Mouse (Mus musculus): Measurements from ENCODE around the gene Cep295nl. TPM values are rescaled to one million over a fixed set of nuclear protein-coding genes. Genes with fewer than 3 reads are reported as not detected.
A peak's percentile ranks its signal among the peaks of the same experiment; 100 is the strongest.
"Not testable (repeated sequence)": the region's sequence is repeated elsewhere in the genome, so short reads cannot be mapped to it uniquely, and the experiment has no call there.

The Cep295nl gene
- total RNA-seq (2021) = 1 to 10 TPM; 1.2 to 2.7 TPM
- long read RNA-seq, experiment 1 = 0 reads
- long read RNA-seq, experiment 2 = 0 reads

DNA sequence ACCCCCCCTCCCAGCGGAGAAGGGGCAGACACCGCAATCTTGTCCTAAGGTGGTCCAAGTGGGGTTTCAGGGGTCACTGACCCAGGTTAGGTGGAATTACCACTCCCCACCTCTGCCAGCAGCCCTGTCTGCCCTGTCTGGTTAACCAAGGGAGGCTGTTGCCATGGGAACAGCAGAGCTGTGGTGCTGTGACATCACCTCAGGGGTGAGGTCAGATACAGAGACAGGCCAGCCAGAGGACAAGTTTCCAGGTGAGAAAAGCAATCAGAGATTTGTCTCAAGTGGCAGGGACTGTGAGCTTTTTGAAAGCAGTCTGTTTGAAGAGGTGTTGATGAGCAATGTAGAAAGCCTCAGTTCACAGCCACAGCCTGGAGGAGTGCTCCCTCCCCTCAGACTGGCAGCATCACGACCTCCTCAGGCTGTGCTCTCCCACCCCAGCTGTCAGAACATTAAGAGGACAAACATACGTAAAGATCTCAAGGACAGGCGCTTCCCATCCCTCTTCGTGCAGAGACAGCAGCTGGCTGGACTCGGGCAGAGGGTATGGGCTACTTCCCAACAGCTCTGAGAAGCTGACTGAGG is at the start of gene Cep295nl:
TSS of gene Cep295nl (minus strand) at position 101 of the 582 bp plus-strand sequence.
- no peak for DNase-seq

- DNase-seq = peak; percentile 2
These were observed 45.5 kb upstream of the Cep295nl start for GRCm38 (mm10) chr11:118387816-118388215.

DNA sequence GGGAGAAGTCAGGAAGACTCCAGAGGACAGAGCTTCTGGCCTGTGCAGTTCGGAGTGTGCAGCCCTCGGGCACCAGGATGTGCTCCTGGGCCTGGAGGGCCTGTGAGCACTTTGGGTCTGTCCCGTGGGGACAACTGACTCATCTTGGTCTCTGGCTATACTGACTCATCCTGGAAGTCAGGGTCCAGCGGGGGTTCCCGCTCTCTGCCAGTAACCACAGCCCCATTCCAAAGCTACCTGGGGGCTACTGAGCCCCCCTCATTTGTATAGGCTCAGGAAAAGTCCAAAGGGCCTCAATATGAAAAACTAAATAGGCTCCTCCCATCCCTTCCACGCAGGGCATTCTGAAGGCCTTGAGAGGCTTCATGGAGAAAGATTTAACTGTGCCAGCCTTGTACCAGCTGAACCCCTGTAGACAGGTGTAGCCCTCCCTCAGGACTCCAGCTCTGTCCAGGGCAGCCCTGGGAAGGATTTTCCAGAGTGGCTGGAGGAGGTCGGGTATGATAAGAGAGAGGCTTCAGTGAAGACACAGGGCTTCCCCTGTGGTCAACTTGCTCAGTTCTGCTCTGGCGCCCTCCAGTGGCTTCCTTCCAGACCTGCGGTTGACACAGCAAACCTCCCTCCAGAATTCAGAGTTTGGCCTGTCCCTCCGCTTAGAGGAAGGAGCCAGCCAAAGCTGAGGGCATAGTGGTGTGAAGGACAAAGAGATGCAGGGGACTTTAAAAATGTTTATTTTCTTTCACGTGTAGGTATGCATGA is 37.1 kb upstream of the Cep295nl start:
- peak; percentile 92 for DNase-seq

- DNase-seq = peak; percentile 3
These were observed 36.4 kb upstream of the Cep295nl start for GRCm38 (mm10) chr11:118378656-118379055.

GRCm38 (mm10) chr11:118376323-118376722 is 34.0 kb upstream of the Cep295nl start:
- DNase-seq = not testable (repeated sequence)

GRCm38 (mm10) chr11:118375881-118376280 is 33.6 kb upstream of the Cep295nl start:
- DNase-seq = peak; percentile 17

DNA sequence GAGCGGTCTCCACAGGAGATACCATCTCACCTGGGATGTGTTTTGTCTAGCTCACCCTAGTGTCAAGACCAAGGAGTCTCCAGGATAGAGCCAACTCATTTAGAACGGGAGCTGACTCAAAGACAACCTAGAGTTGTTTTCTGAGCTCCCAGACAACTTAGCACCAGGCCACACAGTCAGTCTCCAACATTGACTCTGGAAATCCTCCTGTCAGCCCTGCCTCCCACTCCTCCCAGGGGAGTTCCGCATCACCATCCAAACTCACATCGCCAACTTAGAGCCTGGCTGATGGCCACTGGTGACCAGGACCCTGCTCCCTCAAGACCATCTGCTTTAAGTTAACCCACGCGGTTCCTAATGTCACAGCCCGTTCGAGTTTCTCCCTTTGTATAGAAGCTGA is 33.2 kb upstream of the Cep295nl start:
- DNase-seq = peak; percentile 2

- peak; percentile 2 for DNase-seq
These were observed 32.7 kb upstream of the Cep295nl start for GRCm38 (mm10) chr11:118375006-118375405.

- DNase-seq = peak; percentile 4
These were observed 32.2 kb upstream of the Cep295nl start for GRCm38 (mm10) chr11:118374506-118374905.

DNA sequence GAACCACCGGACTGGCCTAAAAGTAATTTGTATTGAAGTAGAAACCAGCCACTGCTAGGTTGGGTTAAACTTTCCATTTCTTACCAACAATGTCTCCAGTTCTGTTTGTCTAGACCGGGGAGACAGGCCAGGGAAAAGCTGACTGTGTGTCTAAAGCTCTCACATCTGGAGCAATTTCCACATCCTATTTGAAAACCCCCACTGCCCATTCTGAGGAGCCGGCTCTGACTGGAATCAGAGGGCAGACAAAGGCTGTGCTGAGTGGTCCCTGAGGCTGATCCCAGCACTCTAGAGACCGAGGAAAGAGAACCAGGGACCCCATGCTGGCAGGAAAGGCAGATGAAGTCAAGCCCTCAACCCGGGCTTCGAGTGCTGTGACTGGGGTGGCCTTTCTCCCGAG is 30.3 kb upstream of the Cep295nl start:
- peak; percentile 5 for DNase-seq

GRCm38 (mm10) chr11:118371876-118372275 is 29.6 kb upstream of the Cep295nl start:
- peak; percentile 5 for DNase-seq

DNA sequence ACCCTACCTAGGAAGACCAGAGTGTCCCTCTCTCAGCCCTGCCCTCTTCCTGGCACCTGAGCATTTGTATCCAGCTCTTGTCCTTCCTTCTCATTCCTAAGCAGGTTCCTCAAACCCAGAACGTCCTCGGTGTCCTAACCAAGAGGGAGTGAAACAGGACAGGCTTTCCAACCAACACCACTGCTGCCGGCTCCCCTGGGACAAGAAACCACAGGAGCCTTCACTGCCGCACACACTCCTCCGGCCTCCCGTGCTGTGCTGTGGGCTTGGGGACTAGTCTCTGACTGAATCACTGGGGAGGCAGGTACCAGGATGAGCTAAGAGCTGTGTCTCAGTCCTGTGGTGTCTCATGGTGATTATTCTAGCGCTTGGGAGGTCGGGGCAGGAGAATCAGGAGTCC is 27.4 kb upstream of the Cep295nl start:
- peak; percentile 3 for DNase-seq

DNA sequence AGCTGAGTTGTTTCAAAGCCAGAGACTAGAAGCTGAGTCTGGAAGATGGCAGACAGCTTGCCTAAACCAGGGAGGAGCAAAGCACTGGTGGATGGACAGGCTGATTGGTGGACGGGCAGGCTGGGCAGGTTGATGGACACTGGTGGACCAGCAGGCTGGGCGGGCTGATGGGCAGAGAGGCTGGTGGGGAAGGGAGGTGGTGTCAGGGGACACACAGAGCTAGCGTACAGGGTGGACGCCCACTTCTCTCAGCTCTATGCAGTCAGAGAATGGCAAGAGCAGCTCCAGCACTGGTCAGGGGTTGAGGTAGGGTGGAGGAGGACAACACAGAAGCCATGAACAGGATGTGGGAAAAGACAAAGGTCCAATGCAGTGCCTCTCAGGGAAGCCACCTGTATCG is 27.0 kb upstream of the Cep295nl start:
- DNase-seq = peak; percentile 3

DNA sequence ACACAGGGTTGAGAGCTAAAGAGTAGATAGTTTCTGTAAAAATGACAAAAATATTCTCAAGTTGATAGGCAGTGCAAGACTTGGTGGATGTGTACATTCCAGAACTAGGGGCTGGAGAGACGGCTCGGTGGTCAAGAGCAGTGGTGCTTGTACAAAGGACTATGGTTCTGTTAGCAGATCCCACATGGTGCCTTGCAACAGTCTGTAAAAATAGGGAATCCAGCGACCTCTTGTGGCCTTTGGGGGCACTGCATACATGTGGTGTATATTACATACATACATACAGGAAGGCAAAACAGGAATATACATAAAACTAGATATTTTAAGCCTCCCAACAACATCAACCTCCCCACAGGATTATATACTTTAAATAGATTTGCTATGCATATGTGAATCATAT is 26.0 kb upstream of the Cep295nl start:
- peak; percentile 35 for DNase-seq

GRCm38 (mm10) chr11:118366559-118366958 is 24.3 kb upstream of the Cep295nl start:
- no peak for DNase-seq

GRCm38 (mm10) chr11:118366108-118366507 is 23.8 kb upstream of the Cep295nl start:
- peak; percentile 16 for DNase-seq

- peak; percentile 60 for DNase-seq
These were observed 22.9 kb upstream of the Cep295nl start for GRCm38 (mm10) chr11:118365171-118365570.

DNA sequence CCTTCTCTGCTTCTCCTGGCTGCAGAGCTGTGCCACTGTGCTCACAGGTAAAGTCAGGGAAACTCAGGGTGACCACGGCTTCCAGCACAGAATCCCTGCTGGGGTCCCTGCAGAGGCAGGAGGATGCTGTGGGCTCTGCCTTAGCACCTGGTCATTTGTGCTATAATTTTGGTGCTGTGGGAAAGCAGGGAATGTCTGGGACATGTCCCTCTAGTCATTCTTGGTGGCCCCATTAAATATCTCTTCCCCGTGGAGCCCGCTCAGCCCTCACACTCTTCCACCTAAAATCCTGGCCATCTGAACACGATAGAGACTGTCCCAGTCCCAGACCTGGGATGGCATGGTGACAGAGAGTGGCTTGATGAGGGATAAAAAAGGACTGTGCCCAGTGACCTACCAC is 21.7 kb upstream of the Cep295nl start:
- peak; percentile 2 for DNase-seq

GRCm38 (mm10) chr11:118362971-118363518 is 20.7 kb upstream of the Cep295nl start:
- DNase-seq = peak; percentile 57

DNA sequence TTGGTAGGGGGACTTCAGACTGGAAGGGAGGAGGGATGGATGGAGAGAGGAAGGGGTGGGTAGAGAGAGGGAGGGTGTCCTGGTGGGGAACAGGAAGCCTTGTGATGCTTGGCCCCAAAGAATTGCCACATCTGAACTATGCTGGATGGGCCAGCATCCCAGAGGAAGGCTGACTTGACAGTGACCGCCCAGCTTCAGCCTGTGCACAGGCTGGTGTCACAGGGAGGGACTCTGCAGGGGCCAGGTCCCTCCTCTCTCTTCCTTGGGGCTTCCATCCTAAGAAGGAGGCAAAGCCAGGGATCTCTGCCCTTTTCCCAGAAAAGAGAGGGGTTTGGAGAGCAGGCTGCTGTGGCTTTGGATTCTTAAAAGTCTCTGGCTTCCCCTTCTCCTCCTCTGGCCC is 20.2 kb upstream of the Cep295nl start:
- DNase-seq = no peak

GRCm38 (mm10) chr11:118360907-118361341 is 18.6 kb upstream of the Cep295nl start:
- no peak for DNase-seq

GRCm38 (mm10) chr11:118360491-118360890 is 18.2 kb upstream of the Cep295nl start:
- no peak for DNase-seq

GRCm38 (mm10) chr11:118355640-118356039 is 13.3 kb upstream of the Cep295nl start, which contains the start of gene Timp2:
Gene Timp2, minus strand, starts transcription at chr11:118355740.
- no peak for DNase-seq

Data from gastrocnemius, postnatal 10 days (tissue).